Mouse (Mus musculus): ENCODE data around the gene Ctbp1.

Ctbp1 gene
- long read RNA-seq, experiment 1, transcript Ctbp1-201 (9 exons, 2,279 nt), result major isoform, 29 of 168 reads
- long read RNA-seq, experiment 1, transcript Ctbp1-211 (10 exons, 2,436 nt), result minor isoform, 19 of 168 reads
- long read RNA-seq, experiment 1, partial matches to known transcripts, result 15 of 168 reads
- long read RNA-seq, experiment 1, other reads (novel, unspliced or antisense), result 103 of 168 reads
- long read RNA-seq, experiment 2, transcript Ctbp1-201 (9 exons, 2,279 nt), result minor isoform, 24 of 217 reads
- long read RNA-seq, experiment 2, transcript Ctbp1-211 (10 exons, 2,436 nt), result major isoform, 31 of 217 reads
- long read RNA-seq, experiment 2, partial matches to known transcripts, result 13 of 217 reads
- long read RNA-seq, experiment 2, other reads (novel, unspliced or antisense), result 147 of 217 reads

DNA sequence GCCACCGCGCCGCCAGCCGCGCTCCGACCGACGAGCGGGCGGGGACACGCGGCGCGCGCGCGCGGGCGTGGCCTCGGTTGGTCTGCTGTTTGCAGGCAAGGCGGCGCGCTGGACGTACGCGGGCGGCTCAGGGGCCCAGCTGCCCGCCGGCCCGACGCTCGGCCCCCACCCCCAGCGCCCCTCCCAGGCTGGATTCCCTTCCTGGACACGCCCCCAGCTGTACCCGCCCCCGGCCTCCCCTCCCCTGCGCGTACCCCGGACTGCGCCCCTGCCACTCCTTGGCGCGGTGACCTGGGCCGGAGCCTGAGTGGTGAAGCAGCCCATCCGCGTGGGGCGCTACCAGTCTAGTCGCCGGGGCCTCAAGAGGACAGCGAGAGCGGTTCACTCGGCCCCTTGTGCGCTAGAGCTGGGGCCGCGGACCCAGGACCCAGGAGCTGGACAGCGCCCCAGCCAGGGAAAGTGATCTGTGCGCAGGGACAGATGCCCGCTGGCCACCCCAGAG is at the start of gene Ctbp1:
TSS of gene Ctbp1 (minus strand) at position 42 of the 502 bp plus-strand sequence.
- intact Hi-C loops (cut with DNase I), result loop anchor here (2.0 to 5.0 kb wide), 2 partner anchors 73 to 104 kb away; partner anchors contain the start of gene Uvssa

DNA sequence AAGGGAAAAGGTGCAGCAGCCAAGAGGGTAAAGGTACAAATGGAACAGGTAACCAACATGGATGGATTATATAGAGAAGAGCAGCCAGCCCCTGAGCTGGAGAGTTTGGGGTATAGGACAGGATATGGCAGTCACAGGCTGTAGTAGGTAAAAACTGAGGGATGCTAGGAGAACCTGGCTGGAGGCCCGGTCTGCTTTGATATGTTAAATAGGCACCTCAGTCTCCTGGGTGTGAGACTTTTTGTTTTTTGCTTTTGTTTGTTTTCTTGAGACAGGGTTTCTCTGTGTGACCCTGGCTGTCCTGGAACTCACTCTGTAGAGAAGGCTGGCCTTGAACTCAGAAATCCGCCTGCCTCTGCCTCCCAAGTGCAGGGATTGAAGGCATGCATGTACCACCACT is 49.7 kb upstream of the Ctbp1 start:
- intact Hi-C loops (cut with DNase I), result no loop called here

DNA sequence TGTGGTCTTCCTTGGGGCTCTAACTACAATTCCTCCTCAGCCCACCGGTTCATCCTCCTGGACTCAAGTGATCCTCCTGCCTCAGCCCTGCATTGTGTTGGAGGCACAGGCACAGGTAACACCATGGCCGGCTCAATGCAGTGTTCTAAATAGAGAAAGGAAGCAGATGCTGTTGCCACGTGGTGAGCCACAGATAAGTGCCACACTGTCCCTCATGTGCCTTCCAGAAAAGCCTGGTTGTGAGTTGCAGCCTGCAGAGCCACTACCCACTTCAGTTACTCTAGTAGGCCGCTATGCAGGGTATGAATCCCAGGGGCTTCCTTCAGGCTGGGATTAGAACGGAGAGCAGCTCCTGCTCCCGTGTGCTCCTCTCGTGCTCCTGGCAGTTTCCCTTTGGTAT is 37.4 kb upstream of the Ctbp1 start:
- intact Hi-C loops (cut with DNase I), result no loop called here

- intact Hi-C loops (cut with DNase I), result no loop called here
Measured at GRCm38 (mm10) chr5:33310704-33311462, 36.1 kb upstream of the Ctbp1 start.

- intact Hi-C loops (cut with DNase I), result no loop called here
Measured at GRCm38 (mm10) chr5:33301801-33302200, 27.0 kb upstream of the Ctbp1 start.

DNA sequence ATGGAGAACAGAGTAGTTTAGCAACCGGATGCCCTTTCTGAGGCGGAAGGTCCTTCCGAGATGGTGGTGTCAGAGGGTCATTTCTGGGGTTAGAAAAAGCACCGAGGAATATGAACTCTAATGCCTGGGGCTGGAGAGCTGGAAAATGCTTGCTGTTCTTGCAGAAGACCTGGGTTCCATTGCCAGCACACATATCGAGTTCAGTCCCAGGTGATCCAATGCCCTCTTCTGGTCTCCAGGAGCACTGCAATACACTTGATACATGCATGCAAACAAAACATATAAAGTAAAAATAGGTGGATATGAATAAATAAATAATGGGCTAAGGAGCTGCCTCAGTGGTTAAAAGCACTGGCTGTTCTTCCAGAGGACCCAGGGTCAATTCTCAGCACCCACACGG is 22.4 kb upstream of the Ctbp1 start:
- intact Hi-C loops (cut with DNase I), result no loop called here

DNA sequence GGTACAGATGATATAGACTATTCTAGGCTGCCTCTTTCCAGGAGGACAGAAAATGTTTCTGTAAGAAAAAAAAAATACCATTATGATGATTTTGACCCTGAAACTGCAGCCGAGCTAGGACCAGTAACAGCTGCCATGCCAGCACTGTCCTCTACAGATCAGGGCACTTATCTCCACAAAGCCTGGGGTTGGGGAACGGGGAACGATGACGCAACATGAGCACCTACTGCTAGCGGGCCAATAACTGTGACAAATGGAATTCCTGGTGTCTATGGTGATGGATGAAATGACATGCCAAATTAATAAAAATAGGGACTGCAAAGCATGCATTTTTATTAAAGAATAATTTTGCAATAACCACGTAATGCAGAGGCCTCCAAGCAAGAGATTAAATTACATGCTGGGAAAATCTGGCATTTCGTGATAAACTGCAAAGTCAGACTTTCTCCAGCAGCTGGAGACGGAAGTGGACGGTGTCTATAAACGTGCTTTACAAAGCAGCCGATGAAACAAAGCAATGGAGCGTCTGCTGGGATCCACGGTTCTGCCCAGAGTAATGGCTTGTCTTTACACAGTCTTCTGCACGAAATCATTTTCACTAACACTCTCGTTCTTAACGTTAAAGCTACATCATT is 19.1 kb upstream of the Ctbp1 start:
- intact Hi-C loops (cut with DNase I), result no loop called here

- intact Hi-C loops (cut with DNase I), result no loop called here
Measured at GRCm38 (mm10) chr5:33283951-33284350, 9.2 kb upstream of the Ctbp1 start.

DNA sequence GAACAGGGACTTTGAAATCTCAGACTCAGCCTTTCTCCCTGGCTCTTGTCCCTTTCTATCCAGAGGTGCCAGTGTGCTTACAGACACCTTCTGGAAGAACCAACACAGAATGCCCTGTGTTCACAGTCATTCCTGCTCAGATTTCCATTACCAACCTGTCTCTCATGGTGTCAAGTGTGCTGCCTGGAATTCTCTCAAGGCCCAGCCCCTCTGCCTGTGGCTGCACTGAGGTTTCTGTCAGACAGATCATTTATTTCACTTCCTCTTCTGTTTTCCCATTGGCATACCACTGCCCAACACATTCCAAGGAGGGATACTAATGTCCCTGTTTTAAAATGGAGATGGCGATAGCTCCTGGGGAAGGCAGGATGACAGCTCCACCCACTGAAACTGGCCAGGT is 6.6 kb upstream of the Ctbp1 start:
- intact Hi-C loops (cut with DNase I), result no loop called here

DNA sequence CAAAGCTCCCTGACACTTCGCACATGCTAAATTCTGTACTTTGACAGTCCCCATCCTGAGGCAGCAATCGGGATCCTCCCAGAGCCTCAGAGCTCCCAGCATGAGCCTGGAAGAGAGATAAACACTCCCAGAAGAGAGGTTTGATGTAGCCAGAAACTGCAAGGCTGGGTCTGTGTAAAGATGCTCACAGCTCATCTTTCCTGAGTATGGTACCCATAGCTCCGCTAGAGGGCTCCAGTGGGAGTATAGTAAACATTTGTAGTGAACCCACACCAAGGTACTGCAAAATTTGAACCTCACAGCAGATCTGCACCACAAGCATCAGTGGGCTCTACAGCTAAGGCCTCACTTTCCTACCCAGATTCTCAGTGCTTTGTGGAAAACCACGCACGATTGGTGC is 4.2 kb upstream of the Ctbp1 start:
- intact Hi-C loops (cut with DNase I), result no loop called here

- intact Hi-C loops (cut with DNase I), result no loop called here
Measured at GRCm38 (mm10) chr5:33277286-33277685, 2.5 kb upstream of the Ctbp1 start.

- intact Hi-C loops (cut with DNase I), result loop anchor here (2.0 kb wide), 1 partner anchor 103 kb away; the partner anchor contains the start of gene Uvssa
Measured at GRCm38 (mm10) chr5:33275754-33276153, 960 bp upstream of the Ctbp1 start.

GRCm38 (mm10) chr5:33274085-33274952 is 475 bp downstream of the Ctbp1 start:
- intact Hi-C loops (cut with DNase I), result loop anchor here (2.0 to 5.0 kb wide), 2 partner anchors 72 to 104 kb away; partner anchors contain the start of gene Uvssa

GRCm38 (mm10) chr5:33273777-33274084 is 1.1 kb downstream of the Ctbp1 start:
- intact Hi-C loops (cut with DNase I), result loop anchor here (2.0 to 5.0 kb wide), 2 partner anchors 71 to 105 kb away; partner anchors contain the start of gene Uvssa

DNA sequence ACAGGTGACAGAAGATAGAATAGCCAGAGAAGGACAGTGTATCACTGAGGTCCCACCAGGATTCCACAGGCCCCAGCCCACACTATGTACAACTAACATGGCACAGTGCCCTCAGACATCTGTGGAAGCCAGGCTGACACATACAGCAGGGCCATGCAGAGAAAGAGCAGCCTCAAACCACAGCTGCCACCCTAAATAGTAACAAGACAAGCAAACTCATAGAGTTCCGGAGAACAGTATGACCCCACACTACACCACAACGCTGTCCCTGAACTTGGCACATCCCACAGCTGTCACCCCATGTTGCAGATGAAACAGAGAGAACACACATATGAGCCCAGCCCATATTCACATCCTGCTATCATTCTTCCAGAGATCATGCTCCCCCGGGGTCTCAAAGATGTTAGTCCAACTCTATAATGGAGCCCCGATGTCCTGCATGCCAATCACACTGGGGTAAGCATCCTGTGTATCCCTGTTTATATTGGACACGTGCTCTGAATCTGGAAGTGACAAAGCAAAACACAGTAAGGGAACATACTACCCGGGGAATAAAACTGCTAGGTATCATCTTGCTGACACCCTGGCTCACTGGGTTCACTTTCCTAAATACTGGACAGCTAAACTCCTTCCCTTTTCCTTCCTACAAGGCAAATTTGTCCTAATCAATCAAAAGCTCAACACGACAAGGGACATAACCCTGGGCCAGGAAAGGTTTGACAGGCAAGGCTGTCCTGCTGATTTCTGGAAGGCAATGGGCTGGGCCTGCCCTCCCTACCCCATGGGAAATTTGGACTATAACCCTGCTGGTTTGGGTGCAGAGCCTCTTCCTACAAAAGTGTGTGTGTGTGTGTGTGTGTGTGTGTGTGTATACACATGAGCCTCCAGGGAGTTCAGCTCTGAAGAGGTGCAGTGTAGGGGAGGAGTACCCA is 1.7 kb downstream of the Ctbp1 start:
- intact Hi-C loops (cut with DNase I), result loop anchor here (5.0 kb wide), 1 partner anchor 71 kb away; no protein-coding TSS in a partner anchor

- intact Hi-C loops (cut with DNase I), result loop anchor here (5.0 kb wide), 1 partner anchor 70 kb away; no protein-coding TSS in a partner anchor
Measured at GRCm38 (mm10) chr5:33272146-33272545, 2.6 kb downstream of the Ctbp1 start.

DNA sequence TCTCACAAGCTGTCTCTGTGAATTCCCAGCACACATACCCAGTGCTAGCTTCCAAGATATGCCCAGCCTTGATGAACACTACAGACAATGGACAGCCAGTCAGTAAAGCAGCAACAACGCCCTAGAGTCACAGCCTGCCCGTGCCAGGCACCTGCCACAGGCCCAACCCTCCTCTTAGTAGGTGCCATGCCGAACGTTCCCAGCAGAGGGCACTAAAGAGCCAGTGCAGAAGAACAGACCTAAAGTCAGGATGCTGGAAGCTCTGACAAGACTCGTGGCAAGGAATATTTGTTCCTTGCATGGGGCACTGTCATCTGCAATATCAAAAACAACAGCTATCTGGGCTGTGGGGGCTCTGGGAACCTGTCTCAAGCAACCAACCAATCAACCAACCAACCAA is 4.2 kb downstream of the Ctbp1 start:
- intact Hi-C loops (cut with DNase I), result loop anchor here (5.0 kb wide), 1 partner anchor 68 kb away; no protein-coding TSS in a partner anchor

- intact Hi-C loops (cut with DNase I), result no loop called here
Measured at GRCm38 (mm10) chr5:33254416-33254815, 20.4 kb downstream of the Ctbp1 start.

GRCm38 (mm10) chr5:33248186-33248585 is 26.6 kb downstream of the Ctbp1 start:
- intact Hi-C loops (cut with DNase I), result no loop called here
